Mouse (Mus musculus) forebrain, postnatal 0 days (tissue): ENCODE results near the gene Phf19. TPM values are rescaled to one million over a fixed set of nuclear protein-coding genes. Genes with fewer than 3 reads are reported as not detected.

Experiments
- ATAC-seq: fragments of 200-750 bp; cut with Nextera tagmentation; 2 replicates; pipeline ENCODE4 v1.8.0; 2017; ENCODE audit warnings: mild to moderate bottlenecking, moderate library complexity
- DNase-seq: peaks from one replicate; pipeline ENCODE4 v3.0.0-alpha.2; 2015
- H3K27ac ChIP-seq: fragments of 300-500 bp; sonication (generic); 2 replicates; pipeline ENCODE4 v1.5.1; 2014; ENCODE audit warnings: low read depth, mild to moderate bottlenecking, antibody characterized with exemption, low read length, moderate library complexity, mixed read lengths
- H3K27me3 ChIP-seq: fragments of 300-500 bp; sonication (generic); 2 replicates; pipeline ENCODE4 v1.6.1; 2014; ENCODE audit warnings: mild to moderate bottlenecking, low read length, mixed read lengths; ENCODE audit not compliant: insufficient read depth
- H3K36me3 ChIP-seq: fragments of 300-500 bp; sonication (generic); 2 replicates; pipeline ENCODE4 v1.6.1; 2014; ENCODE audit warnings: mild to moderate bottlenecking, moderate library complexity; ENCODE audit not compliant: insufficient read depth
- H3K4me1 ChIP-seq: fragments of 300-500 bp; sonication (generic); 2 replicates; pipeline ENCODE4 v1.6.1; 2014; ENCODE audit warnings: antibody characterized with exemption; ENCODE audit not compliant: insufficient read depth
- H3K4me2 ChIP-seq: fragments of 300-500 bp; sonication (generic); 2 replicates; pipeline ENCODE4 v1.6.1; 2014; ENCODE audit warnings: low read depth, mild to moderate bottlenecking, moderate library complexity
- H3K4me3 ChIP-seq: fragments of 300-500 bp; sonication (generic); 2 replicates; pipeline ENCODE4 v1.5.1; 2014; ENCODE audit warnings: low read depth, low read length, mixed read lengths
- H3K9ac ChIP-seq: fragments of 300-500 bp; sonication (generic); 2 replicates; pipeline ENCODE4 v1.6.1; 2014; ENCODE audit warnings: mild to moderate bottlenecking
- H3K9me3 ChIP-seq: fragments of 300-500 bp; sonication (generic); 2 replicates; pipeline ENCODE4 v1.6.1; 2016; ENCODE audit warnings: low read length
- CTCF ChIP-seq: sonication (generic); IDR thresholded peaks from 2 replicates; pipeline ENCODE4 v1.5.1; 2016; ENCODE audit warnings: antibody characterized with exemption, control low read depth, low read depth
- WGBS: fragments of 180-500 bp; shearing (Covaris S2); extraction: QIAGEN DNeasy Blood & Tissue Kit; methylation state at CpG from one replicate; pipeline ENCODE4 v1.1.7; 2014; 5-methylcytosine and 5-hydroxymethylcytosine counted together
- polyA plus RNA-seq: library from polyadenylated mRNA; unstranded; fragments of >200 nt; fragmentation: Nextera tagmentation; extraction: Ambion mirVana; gene quantifications from 2 replicates; pipeline ENCODE4 v1.2.1, GENCODE M21; 2015
- total RNA-seq: library from RNA; depleted of rRNA; stranded (reverse); fragments of >200 nt; gene quantifications from 2 replicates; pipeline ENCODE4 v1.2.3, GENCODE M21; 2014

The Phf19 gene
- total and polyA plus RNA-seq, 2 experiments from 2014 or later, result 2.4 to 2.5 TPM

- no peak overlapping the region for H3K4me3 ChIP-seq
- DNase-seq (no peak), ATAC-seq (no peak)
- TF ChIP-seq CTCF, result no peak
- no peaks in the 10 kb centered on the region for H3K36me3 ChIP-seq
- H3K27me3 ChIP-seq, result no peaks in the 10 kb centered on the region
- no peak overlapping the region for H3K27ac ChIP-seq
- 86% methylated on average over 11 of the region's 11 CpGs for WGBS
- no peak overlapping the region for H3K4me2 ChIP-seq
- no peaks in the 10 kb centered on the region for H3K9me3 ChIP-seq
- H3K4me1 ChIP-seq, result peaks cover 9% of the 10 kb centered on the region; the same call in 1 of the 2 replicates
- H3K9ac ChIP-seq, result no peak overlapping the region
These were observed 14.1 kb downstream of the Phf19 start for GRCm38 (mm10) chr2:34899682-34900081.

- Histone ChIP-seq H3K27ac (no peak overlapping the region), H3K9ac (no peak overlapping the region), H3K4me3 (no peak overlapping the region), H3K4me1 (no peaks in the 10 kb centered on the region), H3K36me3 (no peaks in the 10 kb centered on the region), H3K4me2 (no peak overlapping the region), H3K27me3 (no peaks in the 10 kb centered on the region), H3K9me3 (no peaks in the 10 kb centered on the region)
- TF ChIP-seq CTCF, result peak; percentile 42; the same call in 1 of the 2 replicates
- ATAC-seq, result no peak
- WGBS, result 20% methylated on average over 10 of the region's 10 CpGs
- DNase-seq, result no peak
These were observed 16.0 kb downstream of the Phf19 start for GRCm38 (mm10) chr2:34897820-34898219.

- no peaks in the 10 kb centered on the region for H3K9me3 ChIP-seq
- ATAC-seq, result no peak
- H3K36me3 ChIP-seq, result no peaks in the 10 kb centered on the region
- no peak overlapping the region for H3K4me3 ChIP-seq
- H3K4me1 ChIP-seq, result no peaks in the 10 kb centered on the region
- DNase-seq, result no peak
- no peak overlapping the region for H3K9ac ChIP-seq
- H3K27ac ChIP-seq, result no peak overlapping the region
- WGBS, result 86% methylated on average over 17 of the region's 17 CpGs
- no peaks in the 10 kb centered on the region for H3K27me3 ChIP-seq
- no peak overlapping the region for H3K4me2 ChIP-seq
- TF ChIP-seq CTCF, result no peak
These were observed 16.9 kb downstream of the Phf19 start for GRCm38 (mm10) chr2:34896821-34897460.

GRCm38 (mm10) chr2:34895503-34896113 lies 18.2 kb downstream of the Phf19 start:
- no peak overlapping the region for H3K4me3 ChIP-seq
- 83% methylated on average over 19 of the region's 19 CpGs for WGBS
- H3K27ac ChIP-seq, result no peak overlapping the region
- TF ChIP-seq CTCF, result no peak
- no peaks in the 10 kb centered on the region for H3K27me3 ChIP-seq
- H3K9ac ChIP-seq, result no peak overlapping the region
- no peak for ATAC-seq
- H3K36me3 ChIP-seq, result no peaks in the 10 kb centered on the region
- H3K9me3 ChIP-seq, result no peaks in the 10 kb centered on the region
- no peaks in the 10 kb centered on the region for H3K4me1 ChIP-seq
- H3K4me2 ChIP-seq, result no peak overlapping the region
- no peak for DNase-seq

GRCm38 (mm10) chr2:34893950-34894349 lies 19.9 kb downstream of the Phf19 start:
- Histone ChIP-seq H3K27me3 (no peaks in the 10 kb centered on the region), H3K27ac (no peak overlapping the region), H3K9ac (no peak overlapping the region), H3K4me1 (no peaks in the 10 kb centered on the region), H3K4me3 (no peak overlapping the region), H3K4me2 (no peak overlapping the region), H3K9me3 (no peaks in the 10 kb centered on the region), H3K36me3 (no peaks in the 10 kb centered on the region)
- no peak for ATAC-seq
- no peak for DNase-seq
- TF ChIP-seq CTCF, result no peak
- WGBS, result 81% methylated on average over 5 of the region's 5 CpGs

GRCm38 (mm10) chr2:34884186-34884585 lies 29.6 kb downstream of the Phf19 start:
- Histone ChIP-seq H3K36me3 (no peaks in the 10 kb centered on the region), H3K27ac (no peak overlapping the region), H3K4me2 (no peak overlapping the region), H3K9me3 (no peaks in the 10 kb centered on the region), H3K9ac (no peak overlapping the region), H3K4me1 (no peaks in the 10 kb centered on the region), H3K4me3 (no peak overlapping the region), H3K27me3 (no peaks in the 10 kb centered on the region)
- DNase-seq, result no peak
- ATAC-seq, result no peak
- no peak for TF ChIP-seq CTCF
- WGBS, result 74% methylated on average over 2 of the region's 2 CpGs

GRCm38 (mm10) chr2:34883190-34883589 lies 30.6 kb downstream of the Phf19 start:
- no peaks in the 10 kb centered on the region for H3K36me3 ChIP-seq
- no peak overlapping the region for H3K9ac ChIP-seq
- no peak for DNase-seq
- H3K4me3 ChIP-seq, result no peak overlapping the region
- H3K4me1 ChIP-seq, result no peaks in the 10 kb centered on the region
- H3K27ac ChIP-seq, result no peak overlapping the region
- WGBS, result 75% methylated on average over 5 of the region's 5 CpGs
- TF ChIP-seq CTCF, result no peak
- H3K4me2 ChIP-seq, result no peak overlapping the region
- H3K27me3 ChIP-seq, result no peaks in the 10 kb centered on the region
- ATAC-seq, result no peak
- no peaks in the 10 kb centered on the region for H3K9me3 ChIP-seq
